Mouse (Mus musculus) ES-Bruce4 (cell line): ENCODE data around the gene Rab3ip.

Experiments used
- CTCF ChIP-seq: IDR thresholded peaks from one replicate; pipeline ENCODE4 v1.8.1; 2011; ENCODE audit warnings: low read depth, low read length
- EP300 ChIP-seq: IDR thresholded peaks from 2 replicates; pipeline ENCODE4 v1.6.1; 2011; ENCODE audit warnings: low read depth, low read length; ENCODE audit not compliant: insufficient read depth
- POLR2A ChIP-seq: IDR thresholded peaks from one replicate; pipeline ENCODE4 v1.8.1; 2011; ENCODE audit warnings: low read length; ENCODE audit not compliant: insufficient read depth

GRCm38 (mm10) chr10:116968741-116969140 lies 18.2 kb upstream of the Rab3ip start:
- TF ChIP-seq CTCF (no peak), POLR2A (no peak), EP300 (no peak)
